Mouse (Mus musculus) olfactory bulb, adult 2 months (tissue): ENCODE measurements at regions not wholly inside any gene's neighbourhood (a gene's known extent, or its start where the extent isn't known, plus 50 kb on each side); places are given as distances from the start of the nearest gene placed in this dataset.

Source experiments
- CTCF ChIP-seq: fragments of 200-500 bp; IDR thresholded peaks from 2 replicates; pipeline ENCODE4 v1.5.1; 2012; ENCODE audit warnings: low read depth, mild to moderate bottlenecking, low read length, moderate library complexity; ENCODE audit not compliant: insufficient read depth
- POLR2A ChIP-seq: fragments of 200-500 bp; IDR thresholded peaks from 2 replicates; pipeline ENCODE4 v1.6.1; 2012; ENCODE audit warnings: mild to moderate bottlenecking, low read depth, low read length, moderate library complexity; ENCODE audit not compliant: insufficient read depth

- TF ChIP-seq POLR2A (no peak), CTCF (no peak)
These were observed 389.1 kb upstream of the Klhl29 start for GRCm38 (mm10) chr12:5764445-5765170.
